Mouse (Mus musculus) MEL (cell line): ENCODE data around the gene Nid1. TPM values are rescaled to one million over a fixed set of nuclear protein-coding genes. Genes with fewer than 3 reads are reported as not detected.
"Not testable (repeated sequence)": the region's sequence is repeated elsewhere in the genome, so short reads cannot be mapped to it uniquely, and the experiment has no call there.

Experiments used
- DNase-seq: peaks from one replicate; pipeline ENCODE4 v3.0.0; 2011; ENCODE audit warnings: low read depth, low spot score
- H3K27ac ChIP-seq: 2 replicates; pipeline ENCODE4 v1.5.1; 2012; ENCODE audit warnings: low read depth, mild to moderate bottlenecking, control low read depth, low read length, moderate library complexity; ENCODE audit not compliant: control insufficient read depth
- H3K27me3 ChIP-seq, 2 experiments: fragments of 150-350 bp in 1 of 2; sonication (generic) in 1 of 2; 2 replicates each; pipeline ENCODE4 v1.6.1; 2012; ENCODE audit warnings: low read length in 2 of 2, mild to moderate bottlenecking in 2 of 2, improper control_type of control experiment in 1 of 2, moderate library complexity in 1 of 2; ENCODE audit not compliant: insufficient read depth in 2 of 2, control insufficient read depth in 1 of 2
- H3K36me3 ChIP-seq, 2 experiments: 2 replicates each; pipeline ENCODE4 v1.6.1; 2012 to 2014; ENCODE audit warnings: low read length in 2 of 2, improper control_type of control experiment in 1 of 2, inconsistent platforms in 1 of 2, mild to moderate bottlenecking in 1 of 2; ENCODE audit not compliant: insufficient read depth in 2 of 2, control insufficient read depth in 1 of 2
- H3K4me1 ChIP-seq, 2 experiments: fragments of 150-350 bp in 1 of 2; sonication (generic) in 1 of 2; 2 replicates each; pipeline ENCODE4 v1.6.1; 2012; ENCODE audit warnings: low read length in 2 of 2, improper control_type of control experiment in 1 of 2, mild to moderate bottlenecking in 1 of 2; ENCODE audit not compliant: insufficient read depth in 2 of 2, control insufficient read depth in 1 of 2
- H3K4me3 ChIP-seq, 2 experiments: fragments of 150-350 bp in 1 of 2; sonication (generic) in 1 of 2; 2 replicates each; pipeline ENCODE4 v1.5.1; 2012; ENCODE audit warnings: low read depth in 2 of 2, low read length in 2 of 2, mild to moderate bottlenecking in 2 of 2, moderate library complexity in 2 of 2, control low read depth in 1 of 2, improper control_type of control experiment in 1 of 2; ENCODE audit not compliant: control insufficient read depth in 1 of 2, insufficient read depth in 1 of 2
- H3K79me2 ChIP-seq: 2 replicates; pipeline ENCODE4 v1.6.1; 2012; ENCODE audit warnings: mild to moderate bottlenecking, low read length, moderate library complexity; ENCODE audit not compliant: control insufficient read depth, poor library complexity, insufficient read depth
- H3K9ac ChIP-seq: 2 replicates; pipeline ENCODE4 v1.6.1; 2012; ENCODE audit warnings: low read depth, mild to moderate bottlenecking, control low read depth, low read length, moderate library complexity; ENCODE audit not compliant: control insufficient read depth, poor library complexity, severe bottlenecking
- H3K9me3 ChIP-seq: fragments of 150-350 bp; sonication (generic); replicated peaks from 2 replicates; pipeline ENCODE4 v1.6.1; 2012; ENCODE audit warnings: mild to moderate bottlenecking, low read length, improper control_type of control experiment, moderate library complexity; ENCODE audit not compliant: insufficient read depth
- polyA plus RNA-seq, 2 experiments: library from polyadenylated mRNA; stranded (reverse) in 1 of 2; unstranded in 1 of 2; fragments of >175 nt in 1 of 2; fragments of >200 nt in 1 of 2; gene quantifications; 2 replicates each; pipeline versions ENCODE4 v1.2.1 to v1.2.4; 2012; ENCODE audit warnings: low replicate concordance in 2 of 2, low read depth in 1 of 2; ENCODE audit not compliant: insufficient read length in 2 of 2, insufficient read depth in 1 of 2, missing spikeins in 1 of 2
- total RNA-seq: library from RNA; depleted of rRNA; stranded (reverse); fragments of 300-350 nt; gene quantifications from 2 replicates; pipeline ENCODE4 v1.2.3, GENCODE M21; 2012; rRNA removed

The Nid1 gene
- not detected in 2 replicates for total RNA-seq
- not detected for polyA plus RNA-seq

DNA sequence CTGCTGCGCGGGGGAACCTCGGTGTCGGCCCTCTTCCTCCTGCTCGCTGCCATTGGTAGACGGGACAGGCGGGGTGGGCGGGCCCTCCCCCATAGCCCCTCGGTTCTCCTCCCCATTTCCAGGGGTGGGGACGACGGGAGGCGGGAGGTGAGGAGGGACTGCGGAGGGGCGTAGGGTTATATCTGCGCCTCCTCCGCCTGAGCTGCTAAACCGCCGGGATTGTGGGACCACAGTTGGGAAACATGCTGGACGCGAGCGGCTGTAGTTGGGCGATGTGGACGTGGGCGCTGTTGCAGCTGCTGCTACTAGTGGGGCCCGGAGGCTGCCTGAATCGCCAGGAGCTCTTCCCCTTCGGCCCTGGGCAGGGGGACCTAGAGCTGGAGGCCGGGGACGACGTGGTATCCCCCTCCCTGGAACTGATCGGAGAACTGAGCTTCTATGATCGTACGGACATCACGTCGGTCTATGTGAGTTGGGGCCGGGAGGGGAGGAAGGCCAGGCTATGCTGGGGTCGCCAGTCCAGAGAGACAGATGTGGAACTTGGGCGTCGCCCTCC lies at the start of gene Nid1:
TSS of gene Nid1 (plus strand) at position 92 of the 556 bp plus-strand sequence.
- H3K4me1 ChIP-seq, DNase-seq, H3K27ac ChIP-seq, H3K36me3 ChIP-seq, H3K79me2 ChIP-seq, H3K27me3 ChIP-seq, H3K4me3 ChIP-seq, H3K9ac ChIP-seq, H3K9me3 ChIP-seq: not testable (repeated sequence)

- H3K36me3 ChIP-seq, H3K4me1 ChIP-seq, H3K4me3 ChIP-seq, H3K9me3 ChIP-seq, H3K27ac ChIP-seq, DNase-seq, H3K9ac ChIP-seq, H3K27me3 ChIP-seq, H3K79me2 ChIP-seq: not testable (repeated sequence)
These were observed 43.9 kb upstream of the Nid1 start, which contains the start of gene Gpr137b for GRCm38 (mm10) chr13:13393228-13394095. Gene Gpr137b, minus strand, starts transcription at chr13:13394014.

DNA sequence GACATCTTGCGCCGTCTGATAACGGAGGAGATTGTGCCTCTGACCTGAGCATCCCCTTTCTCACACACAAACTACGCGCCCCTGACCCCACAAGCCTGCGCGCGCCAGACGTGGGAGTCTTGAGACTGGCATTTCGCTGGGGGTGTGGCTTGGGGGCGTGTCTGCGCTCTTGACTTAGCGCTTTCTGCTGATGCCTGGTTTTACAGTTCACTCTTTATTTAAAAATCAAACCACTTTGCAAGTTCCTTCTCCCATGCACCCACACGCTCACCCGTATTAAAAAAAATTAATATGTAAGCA lies 43.3 kb upstream of the Nid1 start:
- H3K4me3 ChIP-seq, H3K36me3 ChIP-seq, H3K27me3 ChIP-seq, H3K4me1 ChIP-seq, H3K9ac ChIP-seq, H3K27ac ChIP-seq, H3K9me3 ChIP-seq, H3K79me2 ChIP-seq, DNase-seq: not testable (repeated sequence)

DNA sequence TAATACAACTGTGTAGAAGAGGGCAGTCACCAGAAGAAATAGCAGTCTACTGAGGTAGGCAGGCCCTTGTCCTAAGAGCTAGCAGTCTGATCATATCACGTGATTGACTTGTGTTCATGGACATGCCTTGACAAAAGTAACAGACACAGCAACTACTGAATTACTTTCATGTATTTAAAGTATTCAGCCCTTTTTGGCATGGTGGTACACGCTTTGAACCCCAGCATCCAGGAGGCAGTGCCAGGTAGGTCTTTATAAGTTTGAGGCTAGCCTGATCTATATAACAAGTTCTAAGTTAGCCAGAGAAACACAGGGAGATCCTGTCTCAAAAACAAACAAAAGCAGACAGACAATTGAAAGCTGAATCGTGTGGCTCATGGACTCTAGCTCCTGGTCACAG lies 36.5 kb upstream of the Nid1 start:
- not testable (repeated sequence) for H3K4me1 ChIP-seq, H3K9me3 ChIP-seq, H3K9ac ChIP-seq, H3K79me2 ChIP-seq, DNase-seq, H3K4me3 ChIP-seq, H3K36me3 ChIP-seq, H3K27me3 ChIP-seq, H3K27ac ChIP-seq

DNA sequence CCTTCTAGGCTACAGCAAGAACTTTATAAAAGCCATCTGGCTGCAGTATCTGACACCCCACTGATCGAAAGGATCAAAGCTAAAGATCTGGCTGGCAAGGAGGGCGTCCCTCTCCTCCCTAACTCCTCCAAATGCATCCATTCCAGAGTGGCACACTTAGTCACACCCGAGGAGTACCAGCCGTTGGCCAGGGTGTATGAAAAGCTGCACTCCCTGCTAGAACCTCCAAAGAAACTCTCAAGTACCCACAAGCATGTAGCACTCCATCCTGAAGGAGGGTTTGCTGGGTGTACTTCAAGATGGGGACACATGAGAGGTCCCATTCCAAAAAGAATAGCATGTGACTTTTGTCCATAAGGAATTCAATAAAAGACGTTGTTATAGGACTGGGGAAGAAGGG lies 34.5 kb upstream of the Nid1 start:
- not testable (repeated sequence) for H3K9me3 ChIP-seq, H3K27ac ChIP-seq, H3K79me2 ChIP-seq, H3K4me1 ChIP-seq, H3K36me3 ChIP-seq, DNase-seq, H3K9ac ChIP-seq, H3K4me3 ChIP-seq, H3K27me3 ChIP-seq

GRCm38 (mm10) chr13:13403366-13403765 lies 34.0 kb upstream of the Nid1 start:
- not testable (repeated sequence) for H3K27ac ChIP-seq, H3K9ac ChIP-seq, H3K4me3 ChIP-seq, H3K36me3 ChIP-seq, H3K9me3 ChIP-seq, H3K4me1 ChIP-seq, H3K79me2 ChIP-seq, H3K27me3 ChIP-seq, DNase-seq

GRCm38 (mm10) chr13:13403839-13404238 lies 33.5 kb upstream of the Nid1 start:
- not testable (repeated sequence) for H3K9ac ChIP-seq, H3K4me1 ChIP-seq, H3K4me3 ChIP-seq, H3K36me3 ChIP-seq, DNase-seq, H3K27me3 ChIP-seq, H3K27ac ChIP-seq, H3K79me2 ChIP-seq, H3K9me3 ChIP-seq
